Mouse (Mus musculus) bone marrow macrophage, adult 2 months (primary cell): ENCODE measurements at regions not wholly inside any gene's neighbourhood (a gene's known extent, or its start where the extent isn't known, plus 50 kb on each side); places are given as distances from the start of the nearest gene placed in this dataset.

Experiments used
- CTCF ChIP-seq: IDR thresholded peaks from 2 replicates; pipeline ENCODE4 v1.5.1; 2012; ENCODE audit warnings: low read depth, mild to moderate bottlenecking, low read length, moderate library complexity
- POLR2A ChIP-seq: IDR thresholded peaks from 2 replicates; pipeline ENCODE4 v1.6.1; 2012; ENCODE audit warnings: mild to moderate bottlenecking, low read depth, low read length, borderline replicate concordance

- TF ChIP-seq CTCF: no peak
- no peak for TF ChIP-seq POLR2A
Observed at GRCm38 (mm10) chr7:129897511-129897910, 305.8 kb downstream of the Wdr11 start.
